Mouse (Mus musculus) C2C12 (cell line): ENCODE measurements at regions not wholly inside any gene's neighbourhood (a gene's known extent, or its start where the extent isn't known, plus 50 kb on each side); places are given as distances from the start of the nearest gene placed in this dataset.

Experiments
- H3K27me3 ChIP-seq: one replicate; pipeline ENCODE4 v1.6.1; 2011; ENCODE audit not compliant: control insufficient read depth, insufficient read depth, insufficient read length
- H3K36me3 ChIP-seq: one replicate; pipeline ENCODE4 v1.6.1; 2011; ENCODE audit not compliant: control insufficient read depth, insufficient read depth
- H3K4me3 ChIP-seq: one replicate; pipeline ENCODE4 v1.5.1; 2011; ENCODE audit warnings: mild to moderate bottlenecking, control low read depth; ENCODE audit not compliant: poor library complexity, insufficient read depth, severe bottlenecking
- H3K79me2 ChIP-seq: one replicate; pipeline ENCODE4 v1.6.1; 2011; ENCODE audit not compliant: control insufficient read depth, insufficient read depth
- H3K79me3 ChIP-seq: one replicate; pipeline ENCODE4 v1.6.1; 2011; ENCODE audit warnings: low read depth, control low read depth
- H3ac ChIP-seq: one replicate; pipeline ENCODE3; 2011; ENCODE audit warnings: low read depth; ENCODE audit not compliant: control insufficient read depth, insufficient read length
- CEBPB ChIP-seq: IDR thresholded peaks from one replicate; pipeline ENCODE4 v1.6.1; 2011; ENCODE audit warnings: low read depth, mild to moderate bottlenecking, control low read depth, moderate library complexity
- CTCF ChIP-seq: IDR thresholded peaks from one replicate; pipeline ENCODE4 v1.5.1; 2011; ENCODE audit not compliant: control insufficient read depth, insufficient read depth, insufficient read length
- FOSL1 ChIP-seq: IDR thresholded peaks from one replicate; pipeline ENCODE4 v1.8.0; 2011; ENCODE audit warnings: mild to moderate bottlenecking, low read length; ENCODE audit not compliant: poor library complexity, insufficient read depth, severe bottlenecking
- MAX ChIP-seq: IDR thresholded peaks from one replicate; pipeline ENCODE4 v1.6.1; 2011; ENCODE audit warnings: mild to moderate bottlenecking, control low read depth
- MYOD1 ChIP-seq: IDR thresholded peaks from one replicate; pipeline ENCODE4 v1.6.1; 2011; ENCODE audit warnings: low read depth; ENCODE audit not compliant: control insufficient read depth, insufficient read length
- MYOG ChIP-seq: IDR thresholded peaks from one replicate; pipeline ENCODE4 v1.6.1; 2011; ENCODE audit not compliant: control insufficient read depth, insufficient read length; ENCODE audit errors: extremely low read depth
- USF1 ChIP-seq: IDR thresholded peaks from one replicate; pipeline ENCODE4 v1.6.1; 2011; ENCODE audit warnings: low read depth, mild to moderate bottlenecking, control low read depth, moderate library complexity

DNA sequence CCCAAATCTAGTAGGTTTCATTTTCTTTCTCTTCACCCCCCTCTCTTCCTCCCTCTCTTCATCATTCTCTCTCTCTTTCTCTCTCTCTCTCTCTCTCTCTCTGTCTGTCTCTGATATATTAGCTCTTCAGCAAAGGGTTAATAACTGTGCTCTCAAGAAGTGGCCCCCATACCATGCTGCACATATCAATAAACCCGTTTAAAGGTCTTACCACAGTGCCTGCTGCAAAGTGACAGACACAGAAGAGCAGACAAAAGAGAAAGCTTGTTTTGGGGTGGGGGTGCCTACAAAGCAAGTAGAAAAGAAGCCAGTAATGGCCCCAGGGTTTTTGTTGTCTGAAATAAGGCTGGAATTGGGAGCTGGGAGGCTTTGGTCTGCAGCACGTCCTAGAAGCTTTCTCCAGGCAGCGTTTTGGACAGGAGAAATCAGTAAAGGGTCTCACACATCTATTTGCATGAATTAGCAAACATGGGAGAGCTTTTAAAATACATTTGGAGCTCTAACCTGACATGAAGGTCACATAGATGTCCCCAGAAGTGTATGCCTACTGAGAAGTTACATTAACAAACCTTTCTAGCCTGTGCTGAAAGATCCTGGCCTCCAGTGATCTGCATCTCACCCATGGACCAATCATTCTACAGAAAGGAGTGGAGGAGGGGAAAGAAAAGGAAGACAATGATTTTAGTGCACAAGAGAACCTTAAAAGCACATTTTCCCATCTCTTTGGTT lies 91.1 kb upstream of the Arhgap21 start:
- H3K4me3 ChIP-seq = no peak overlapping the region
- no peak for TF ChIP-seq MYOD1
- TF ChIP-seq FOSL1 = no peak
- TF ChIP-seq MAX = no peak
- no peak for TF ChIP-seq CEBPB
- TF ChIP-seq MYOG = no peak
- TF ChIP-seq USF1 = no peak
- TF ChIP-seq CTCF = no peak
- no peak overlapping the region for H3ac ChIP-seq
- H3K79me3 ChIP-seq = no peaks in the 10 kb centered on the region
- no peaks in the 10 kb centered on the region for H3K79me2 ChIP-seq
- H3K36me3 ChIP-seq = no peaks in the 10 kb centered on the region
- no peaks in the 10 kb centered on the region for H3K27me3 ChIP-seq

DNA sequence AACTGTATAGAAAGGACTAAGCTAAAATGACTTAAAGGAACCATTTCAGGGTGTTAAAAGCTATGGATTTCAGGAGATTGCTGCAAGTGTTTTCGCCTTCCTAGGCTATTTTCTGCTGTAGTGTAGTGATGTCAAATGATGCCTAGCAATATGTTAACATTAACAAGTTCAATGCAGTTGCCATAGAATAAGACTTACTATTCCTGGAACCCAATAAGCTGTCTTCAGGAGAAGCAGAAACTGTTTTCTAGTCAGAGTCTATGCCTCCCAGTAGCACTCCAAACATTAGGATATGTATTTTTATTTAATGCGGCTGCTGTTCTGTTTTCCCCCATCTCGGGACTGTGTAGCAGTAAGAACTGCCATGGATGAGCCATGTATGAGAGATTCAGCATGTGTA lies 90.3 kb upstream of the Arhgap21 start:
- H3K79me3 ChIP-seq = no peaks in the 10 kb centered on the region
- no peak overlapping the region for H3K4me3 ChIP-seq

DNA sequence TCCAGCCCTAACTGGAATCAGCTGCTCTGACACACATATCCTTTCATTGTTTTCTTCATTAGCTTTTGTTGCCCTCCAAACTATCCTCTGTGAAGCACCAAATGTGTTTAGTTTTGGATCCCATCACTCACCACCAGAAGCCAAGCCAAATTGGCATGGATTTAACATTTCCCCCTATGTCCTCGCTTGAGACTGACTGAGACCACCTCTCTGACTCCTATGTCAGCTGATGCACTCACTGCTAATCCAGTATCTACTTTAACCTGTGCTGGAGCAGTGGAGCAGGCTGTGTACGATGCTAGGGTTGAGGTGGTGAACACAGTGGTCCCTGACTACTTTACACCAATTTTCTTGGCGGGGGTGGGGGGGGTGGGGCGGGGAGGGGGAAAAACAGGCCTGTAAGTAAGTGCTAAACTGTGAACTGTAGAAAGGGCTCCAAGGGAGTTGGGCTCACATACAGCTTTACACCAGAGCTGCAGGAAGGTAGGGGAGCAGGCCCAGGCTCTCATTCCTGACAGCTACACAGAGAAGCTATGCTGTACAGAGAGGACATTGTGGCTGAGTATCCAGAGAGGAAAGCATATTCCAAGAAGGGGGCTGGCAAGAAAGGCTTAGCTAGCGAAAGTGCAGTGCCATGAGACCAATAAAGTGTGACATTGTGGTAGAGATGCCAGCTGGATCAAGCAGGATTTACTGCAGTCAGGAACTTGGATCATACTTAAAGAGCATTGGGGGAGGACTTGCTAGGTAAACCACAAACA lies 87.9 kb upstream of the Arhgap21 start:
- Histone ChIP-seq H3K36me3 (no peaks in the 10 kb centered on the region), H3K27me3 (no peaks in the 10 kb centered on the region), H3K4me3 (no peak overlapping the region), H3ac (no peak overlapping the region), H3K79me3 (no peaks in the 10 kb centered on the region), H3K79me2 (no peaks in the 10 kb centered on the region)
- TF ChIP-seq USF1 (no peak), MYOD1 (no peak), CTCF (no peak), CEBPB (no peak), MAX (no peak), FOSL1 (no peak), MYOG (no peak)

More for the DNA sequence above, 90.3 kb upstream of the Arhgap21 start:
- no peak for TF ChIP-seq MYOD1
- no peak for TF ChIP-seq CTCF
- no peak for TF ChIP-seq CEBPB
- no peak for TF ChIP-seq MAX
- TF ChIP-seq FOSL1 = no peak
- no peak for TF ChIP-seq MYOG
- no peak for TF ChIP-seq USF1
- Histone ChIP-seq H3ac (no peak overlapping the region), H3K36me3 (no peaks in the 10 kb centered on the region), H3K79me2 (no peaks in the 10 kb centered on the region), H3K27me3 (no peaks in the 10 kb centered on the region)

DNA sequence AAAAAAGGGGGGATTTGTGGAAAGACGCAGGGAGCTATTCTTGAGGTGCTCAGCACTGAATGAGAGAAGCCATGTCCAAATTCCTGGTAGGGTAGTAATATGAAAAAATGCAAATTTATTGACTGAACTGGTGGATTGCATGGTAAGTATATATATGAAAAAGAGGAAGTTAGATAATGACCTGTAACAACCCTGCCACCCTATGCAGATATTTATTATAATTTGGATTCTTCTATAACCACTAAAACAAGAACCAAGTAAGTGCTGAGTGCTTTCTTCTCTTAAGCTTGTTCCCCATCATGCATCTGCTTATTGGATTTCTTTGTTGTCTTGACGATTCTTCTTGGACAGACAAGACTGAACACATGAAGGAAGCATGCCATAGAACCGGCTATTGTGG lies 86.7 kb upstream of the Arhgap21 start:
- Histone ChIP-seq H3ac (no peak overlapping the region), H3K4me3 (no peak overlapping the region), H3K79me2 (no peaks in the 10 kb centered on the region), H3K36me3 (no peaks in the 10 kb centered on the region), H3K27me3 (no peaks in the 10 kb centered on the region), H3K79me3 (no peaks in the 10 kb centered on the region)
- TF ChIP-seq CTCF (no peak), MAX (no peak), MYOG (no peak), FOSL1 (no peak), MYOD1 (no peak), USF1 (no peak), CEBPB (no peak)

DNA sequence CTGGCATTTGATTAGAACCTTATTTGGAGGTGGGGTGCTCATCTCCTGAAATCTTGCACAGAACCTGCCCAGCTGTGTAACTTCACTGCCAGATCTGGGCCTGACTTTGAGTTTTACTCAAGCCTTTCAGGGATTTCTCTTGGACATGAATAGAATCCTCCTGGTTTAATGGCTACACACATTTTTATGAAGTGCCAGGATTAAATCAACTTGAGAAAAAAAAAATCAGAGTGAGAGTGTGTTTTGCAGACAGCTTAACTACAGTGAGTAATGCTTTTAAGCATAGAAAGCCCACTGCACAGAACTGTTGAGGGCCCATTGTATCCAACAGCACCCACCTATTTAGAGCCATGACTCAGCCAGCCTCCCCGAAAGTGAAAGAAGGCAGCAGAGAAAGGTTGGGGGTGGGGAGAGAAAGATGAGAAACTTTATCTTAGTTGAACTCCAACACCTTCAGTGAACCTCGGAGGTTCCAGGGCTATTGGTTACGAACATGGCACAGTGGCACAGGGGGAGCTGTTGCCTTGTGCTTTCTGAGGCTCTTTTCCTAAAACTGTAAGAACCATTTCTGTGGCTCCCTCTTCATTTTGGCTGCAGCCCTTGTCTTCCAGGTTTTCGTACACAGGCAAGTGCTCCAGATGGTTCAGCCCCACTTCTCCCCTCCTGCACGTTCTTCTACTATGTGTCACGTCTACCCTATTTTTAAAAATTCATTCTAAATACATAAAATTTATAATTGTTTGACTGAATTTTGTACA lies 85.8 kb upstream of the Arhgap21 start:
- Histone ChIP-seq H3K79me3 (no peaks in the 10 kb centered on the region), H3K4me3 (no peak overlapping the region), H3ac (no peak overlapping the region), H3K27me3 (no peaks in the 10 kb centered on the region), H3K36me3 (no peaks in the 10 kb centered on the region), H3K79me2 (no peaks in the 10 kb centered on the region)
- no peak for TF ChIP-seq FOSL1
- TF ChIP-seq USF1 = no peak
- no peak for TF ChIP-seq CTCF
- TF ChIP-seq MAX = no peak
- no peak for TF ChIP-seq MYOG
- TF ChIP-seq CEBPB = no peak
- no peak for TF ChIP-seq MYOD1
